Comparison of ENCODE assay signal across 21 mouse cellular contexts in the genomic region with DNA sequence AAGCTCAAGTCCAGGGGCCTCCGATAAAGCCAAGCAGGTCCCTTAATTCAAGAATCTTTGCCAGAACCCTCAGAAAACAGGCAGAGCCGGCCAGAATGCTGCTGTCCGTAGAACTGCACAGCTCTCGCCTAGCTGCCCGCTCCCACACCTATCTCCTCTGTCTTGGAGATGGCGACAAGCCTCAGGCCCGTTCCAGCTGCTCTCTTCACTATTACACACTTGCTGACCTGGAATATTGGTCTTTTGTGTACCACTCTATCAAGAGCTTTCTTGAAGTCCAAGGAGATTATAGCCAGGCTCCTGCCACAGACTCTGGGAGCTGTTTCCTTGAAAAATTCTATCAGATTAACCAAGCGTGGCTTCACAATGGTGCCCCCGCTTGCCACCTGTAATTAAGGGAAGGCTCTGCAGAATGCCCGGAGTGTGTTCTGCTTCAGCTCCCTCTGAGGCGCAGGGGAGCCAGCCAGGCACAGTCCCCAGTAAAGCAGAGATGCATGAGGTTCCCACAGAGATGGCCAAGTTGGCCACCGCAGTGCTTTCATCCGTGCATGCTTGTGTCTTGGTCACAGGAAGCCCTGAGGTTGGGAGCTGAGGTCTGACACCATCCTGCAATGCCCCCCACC.
A peak's percentile ranks its signal among the peaks of the same experiment; 100 is the strongest.
DNase-seq lines count a peak whose midpoint lies in the region; ATAC-seq and TF ChIP-seq lines count a peak whose summit lies in the region.
"Had no signal": no experiment of that assay in that cellular context is flagged by ENCODE, and none has a peak within 500 bp of the region (broad histone marks: within the 10 kb centered on the region; RNA-seq: fewer than 3 reads in every experiment).

No protein-coding gene starts in this region.

- no peak overlapping the region for H3K4me3 ChIP-seq in hindbrain, embryonic 10.5 days
- H3K4me3 ChIP-seq in hindbrain, embryonic 12.5 days: no peak overlapping the region
- no peak overlapping the region for H3K4me3 ChIP-seq in kidney, embryonic 16.5 days (ENCODE audit: low read length)
- no peak overlapping the region for H3K4me3 ChIP-seq in kidney, postnatal 0 days (replicated peaks; ENCODE audit: low read depth, low read length)
- H3K4me3 ChIP-seq: left cerebral cortex, adult 2 months; limb, embryonic 12.5 days; liver, embryonic 15.5 days; midbrain, embryonic 12.5 days; neural tube, embryonic 13.5 days; stomach, embryonic 15.5 days had no signal

- DNase-seq in hindbrain, embryonic 10.5 days (ENCODE audit: low spot score): no peak
- DNase-seq in kidney, adult 9 months: no peak
- peak; percentile 58 for DNase-seq in kidney, postnatal 0 days (ENCODE audit: low spot score)
- peak; percentile 37 for DNase-seq in retina, postnatal 1 day
- no peak for DNase-seq in urinary bladder, adult 18-20 months (ENCODE audit: low spot score in 2 of 2)
- DNase-seq: adrenal gland, postnatal 36 days; cerebellum, adult 18-20 months; cerebellum, postnatal 10 days; forebrain, postnatal 0 days; heart, postnatal 14 days; right cerebral cortex, postnatal 25 days had no signal

- no peak for ATAC-seq in hindbrain, embryonic 12.5 days (ENCODE audit: low FRiP score)
- ATAC-seq in kidney, embryonic 16.5 days (ENCODE audit: low FRiP score, low TSS enrichment): peak; percentile 84
- peak; percentile 65; the same call in 1 of the 2 replicates for ATAC-seq in kidney, postnatal 0 days (replicated peaks; ENCODE audit: low FRiP score, low read depth)
- no peak for ATAC-seq in CD4-positive, CD25-positive, alpha-beta regulatory T cell, adult 4 months
- ATAC-seq: forebrain, postnatal 0 days; intestine, postnatal 0 days had no signal

- TF ChIP-seq CTCF in kidney, postnatal 0 days (IDR thresholded peaks at IDR 0.05; ENCODE audit: low read depth): no peak

- no peak overlapping the region for H3K9ac ChIP-seq in hindbrain, embryonic 12.5 days
- no peak overlapping the region; the same call in 1 of the 2 replicates for H3K9ac ChIP-seq in kidney, embryonic 16.5 days (replicated peaks; ENCODE audit: low read length)
- no peak overlapping the region for H3K9ac ChIP-seq in kidney, postnatal 0 days (ENCODE audit: low read depth, low read length)
- H3K9ac ChIP-seq: forebrain, postnatal 0 days; limb, embryonic 12.5 days; liver, embryonic 15.5 days; midbrain, embryonic 12.5 days; neural tube, embryonic 13.5 days; stomach, embryonic 15.5 days had no signal

- 68% methylated on average over 13 of the region's 13 CpGs for WGBS in hindbrain, embryonic 10.5 days
- 79% methylated on average over 13 of the region's 13 CpGs for WGBS in hindbrain, embryonic 12.5 days
- WGBS in kidney, embryonic 16.5 days: 44% methylated on average over 13 of the region's 13 CpGs
- 47% methylated on average over 13 of the region's 13 CpGs for WGBS in kidney, postnatal 0 days

- peaks cover 16% of the 10 kb centered on the region; the same call in 1 of the 2 replicates for H3K4me1 ChIP-seq in hindbrain, embryonic 10.5 days (replicated peaks)
- peaks cover 7% of the 10 kb centered on the region; the same call in 1 of the 2 replicates for H3K4me1 ChIP-seq in hindbrain, embryonic 12.5 days
- H3K4me1 ChIP-seq in kidney, embryonic 16.5 days (ENCODE audit: insufficient read depth, low read length): peaks cover 35% of the 10 kb centered on the region
- no peaks in the 10 kb centered on the region; the same call in 1 of the 2 replicates for H3K4me1 ChIP-seq in kidney, postnatal 0 days (replicated peaks; ENCODE audit: insufficient read depth, low read length)
- H3K4me1 ChIP-seq: limb, embryonic 12.5 days; liver, embryonic 15.5 days had no signal

- H3K36me3 ChIP-seq in hindbrain, embryonic 10.5 days: no peaks in the 10 kb centered on the region
- no peaks in the 10 kb centered on the region for H3K36me3 ChIP-seq in hindbrain, embryonic 12.5 days
- H3K36me3 ChIP-seq in kidney, embryonic 16.5 days (ENCODE audit: insufficient read depth, low read length): no peaks in the 10 kb centered on the region
- no peaks in the 10 kb centered on the region for H3K36me3 ChIP-seq in kidney, postnatal 0 days (ENCODE audit: insufficient read depth, low read length)
- H3K36me3 ChIP-seq: limb, embryonic 12.5 days; liver, embryonic 15.5 days; midbrain, embryonic 12.5 days; neural tube, embryonic 13.5 days; stomach, embryonic 15.5 days had no signal

- H3K27ac ChIP-seq in hindbrain, embryonic 10.5 days: 0 out of 2 replicates have a peak overlapping the region, but pooled peaks have one; percentile 25
- no peak overlapping the region for H3K27ac ChIP-seq in hindbrain, embryonic 12.5 days
- H3K27ac ChIP-seq in kidney, embryonic 16.5 days (ENCODE audit: low read length): peak overlapping the region; percentile 86
- H3K27ac ChIP-seq in kidney, postnatal 0 days: peak overlapping the region; percentile 25; the same call in 1 of the 2 replicates
- H3K27ac ChIP-seq: left cerebral cortex, adult 2 months; limb, embryonic 12.5 days; liver, embryonic 15.5 days; midbrain, embryonic 12.5 days; neural tube, embryonic 13.5 days; stomach, embryonic 15.5 days had no signal

- no peaks in the 10 kb centered on the region for H3K9me3 ChIP-seq in hindbrain, embryonic 10.5 days
- no peaks in the 10 kb centered on the region for H3K9me3 ChIP-seq in hindbrain, embryonic 12.5 days (replicated peaks)
- H3K9me3 ChIP-seq in kidney, embryonic 16.5 days (ENCODE audit: low read length): no peaks in the 10 kb centered on the region
- H3K9me3 ChIP-seq in kidney, postnatal 0 days (replicated peaks; ENCODE audit: low read length): no peaks in the 10 kb centered on the region
- H3K9me3 ChIP-seq: limb, embryonic 12.5 days; liver, embryonic 15.5 days; midbrain, embryonic 12.5 days; neural tube, embryonic 13.5 days; stomach, embryonic 15.5 days had no signal

- no peak overlapping the region for H3K4me2 ChIP-seq in hindbrain, embryonic 12.5 days (replicated peaks)
- no peak overlapping the region for H3K4me2 ChIP-seq in kidney, embryonic 16.5 days (replicated peaks; ENCODE audit: low read depth, low read length)
- no peak overlapping the region for H3K4me2 ChIP-seq in kidney, postnatal 0 days (ENCODE audit: low read length)
- H3K4me2 ChIP-seq: limb, embryonic 12.5 days; liver, embryonic 15.5 days; midbrain, embryonic 12.5 days; neural tube, embryonic 13.5 days; stomach, embryonic 15.5 days had no signal

- H3K27me3 ChIP-seq in hindbrain, embryonic 10.5 days (ENCODE audit: insufficient read depth, poor library complexity, severe bottlenecking): no peaks in the 10 kb centered on the region
- H3K27me3 ChIP-seq in hindbrain, embryonic 12.5 days: no peaks in the 10 kb centered on the region
- no peaks in the 10 kb centered on the region for H3K27me3 ChIP-seq in kidney, embryonic 16.5 days (ENCODE audit: insufficient read depth, low read length)
- H3K27me3 ChIP-seq in kidney, postnatal 0 days (ENCODE audit: insufficient read depth, low read length): no peaks in the 10 kb centered on the region
- H3K27me3 ChIP-seq: limb, embryonic 12.5 days; liver, embryonic 15.5 days; midbrain, embryonic 12.5 days; neural tube, embryonic 13.5 days; stomach, embryonic 15.5 days had no signal

Comparison
In these comparisons a context has a peak if more than half of its experiments do, and no peak if none do; other contexts are left out.
1. DNase-seq: peak in kidney, postnatal 0 days (single experiment) and retina, postnatal 1 day (single experiment); none in hindbrain, embryonic 10.5 days (single experiment), kidney, adult 9 months (single experiment) and urinary bladder, adult 18-20 months (0 of 2).
2. ATAC-seq: peak in kidney, embryonic 16.5 days (single experiment) and kidney, postnatal 0 days (single experiment); none in hindbrain, embryonic 12.5 days (single experiment) and CD4-positive, CD25-positive, alpha-beta regulatory T cell, adult 4 months (single experiment).